Mouse (Mus musculus) spleen, adult 2 months (tissue): ENCODE data around the gene Arsb.

Experiments
- CTCF ChIP-seq: fragments of 200-500 bp; IDR thresholded peaks from 2 replicates; pipeline ENCODE4 v1.5.1; 2011; ENCODE audit warnings: mild to moderate bottlenecking, inconsistent platforms; ENCODE audit not compliant: insufficient read depth, insufficient read length, insufficient replicate concordance; ENCODE audit errors: extremely low read depth
- POLR2A ChIP-seq: fragments of 200-500 bp; IDR thresholded peaks from 2 replicates; pipeline ENCODE4 v1.6.1; 2011; ENCODE audit warnings: low read depth, low read length, inconsistent platforms

GRCm38 (mm10) chr13:93762879-93763278, 8.6 kb upstream of the Arsb start:
- no peak for TF ChIP-seq CTCF
- TF ChIP-seq POLR2A = no peak
